Mouse (Mus musculus) MEL (cell line): ENCODE data around the gene Fgf22. TPM values are rescaled to one million over a fixed set of nuclear protein-coding genes. Genes with fewer than 3 reads are reported as not detected.

Source experiments
- DNase-seq: peaks from one replicate; pipeline ENCODE4 v3.0.0; 2011; ENCODE audit warnings: low read depth, low spot score
- H3K27ac ChIP-seq: 2 replicates; pipeline ENCODE4 v1.5.1; 2012; ENCODE audit warnings: low read depth, mild to moderate bottlenecking, control low read depth, low read length, moderate library complexity; ENCODE audit not compliant: control insufficient read depth
- H3K27me3 ChIP-seq, 2 experiments: fragments of 150-350 bp in 1 of 2; sonication (generic) in 1 of 2; 2 replicates each; pipeline ENCODE4 v1.6.1; 2012; ENCODE audit warnings: low read length in 2 of 2, mild to moderate bottlenecking in 2 of 2, improper control_type of control experiment in 1 of 2, moderate library complexity in 1 of 2; ENCODE audit not compliant: insufficient read depth in 2 of 2, control insufficient read depth in 1 of 2
- H3K36me3 ChIP-seq, 2 experiments: 2 replicates each; pipeline ENCODE4 v1.6.1; 2012 to 2014; ENCODE audit warnings: low read length in 2 of 2, improper control_type of control experiment in 1 of 2, inconsistent platforms in 1 of 2, mild to moderate bottlenecking in 1 of 2; ENCODE audit not compliant: insufficient read depth in 2 of 2, control insufficient read depth in 1 of 2
- H3K4me1 ChIP-seq, 2 experiments: fragments of 150-350 bp in 1 of 2; sonication (generic) in 1 of 2; 2 replicates each; pipeline ENCODE4 v1.6.1; 2012; ENCODE audit warnings: low read length in 2 of 2, improper control_type of control experiment in 1 of 2, mild to moderate bottlenecking in 1 of 2; ENCODE audit not compliant: insufficient read depth in 2 of 2, control insufficient read depth in 1 of 2
- H3K4me3 ChIP-seq, 2 experiments: fragments of 150-350 bp in 1 of 2; sonication (generic) in 1 of 2; 2 replicates each; pipeline ENCODE4 v1.5.1; 2012; ENCODE audit warnings: low read depth in 2 of 2, low read length in 2 of 2, mild to moderate bottlenecking in 2 of 2, moderate library complexity in 2 of 2, control low read depth in 1 of 2, improper control_type of control experiment in 1 of 2; ENCODE audit not compliant: control insufficient read depth in 1 of 2, insufficient read depth in 1 of 2
- H3K79me2 ChIP-seq: 2 replicates; pipeline ENCODE4 v1.6.1; 2012; ENCODE audit warnings: mild to moderate bottlenecking, low read length, moderate library complexity; ENCODE audit not compliant: control insufficient read depth, poor library complexity, insufficient read depth
- H3K9ac ChIP-seq: 2 replicates; pipeline ENCODE4 v1.6.1; 2012; ENCODE audit warnings: low read depth, mild to moderate bottlenecking, control low read depth, low read length, moderate library complexity; ENCODE audit not compliant: control insufficient read depth, poor library complexity, severe bottlenecking
- H3K9me3 ChIP-seq: fragments of 150-350 bp; sonication (generic); replicated peaks from 2 replicates; pipeline ENCODE4 v1.6.1; 2012; ENCODE audit warnings: mild to moderate bottlenecking, low read length, improper control_type of control experiment, moderate library complexity; ENCODE audit not compliant: insufficient read depth
- CHD1 ChIP-seq: IDR thresholded peaks from 2 replicates; pipeline ENCODE4 v1.6.1; 2012; ENCODE audit warnings: low read depth, mild to moderate bottlenecking, inconsistent platforms, low read length, improper control_type of control experiment
- CTCF ChIP-seq, 3 experiments: IDR thresholded peaks in 2 of 3; conservative IDR thresholded peaks in 1 of 3; 2 replicates each; pipeline ENCODE4 v1.5.1; 2011 to 2012; ENCODE audit warnings: low read length in 3 of 3, low read depth in 2 of 3, mild to moderate bottlenecking in 2 of 3, improper control_type of control experiment in 1 of 3, inconsistent platforms in 1 of 3, mixed read lengths in 1 of 3, moderate library complexity in 1 of 3; ENCODE audit not compliant: control insufficient read depth in 1 of 3, insufficient read depth in 1 of 3, poor library complexity in 1 of 3, severe bottlenecking in 1 of 3
- E2F4 ChIP-seq: IDR thresholded peaks from 2 replicates; pipeline ENCODE4 v1.6.1; 2011; ENCODE audit warnings: low read depth, low read length, improper control_type of control experiment, borderline replicate concordance
- ELF1 ChIP-seq: IDR thresholded peaks from 2 replicates; pipeline ENCODE4 v1.6.1; 2014; ENCODE audit warnings: low read depth, mild to moderate bottlenecking, inconsistent platforms, low read length, improper control_type of control experiment, moderate library complexity
- EP300 ChIP-seq, 2 experiments: IDR thresholded peaks; 2 replicates each; pipeline ENCODE4 v1.6.1; 2011; ENCODE audit warnings: improper control_type of control experiment in 2 of 2, low read length in 2 of 2, low read depth in 1 of 2, mild to moderate bottlenecking in 1 of 2
- ETS1 ChIP-seq: IDR thresholded peaks from 2 replicates; pipeline ENCODE4 v1.6.1; 2012; ENCODE audit warnings: low read depth, mild to moderate bottlenecking, inconsistent platforms, low read length, improper control_type of control experiment, moderate library complexity
- JUND ChIP-seq: IDR thresholded peaks from 2 replicates; pipeline ENCODE4 v1.6.1; 2011; ENCODE audit warnings: low read depth, mild to moderate bottlenecking, improper control_type of control experiment, low read length
- KAT2A ChIP-seq: conservative IDR thresholded peaks from 2 replicates; pipeline ENCODE4 v1.6.1; 2012; ENCODE audit warnings: low read depth, low read length, improper control_type of control experiment, inconsistent platforms
- MAFK ChIP-seq: IDR thresholded peaks from 2 replicates; pipeline ENCODE4 v1.6.1; 2011; ENCODE audit warnings: low read depth, mild to moderate bottlenecking, low read length, improper control_type of control experiment, borderline replicate concordance
- MAX ChIP-seq: IDR thresholded peaks from 2 replicates; pipeline ENCODE4 v1.6.1; 2011; ENCODE audit warnings: low read length, improper control_type of control experiment
- MAZ ChIP-seq: IDR thresholded peaks from 2 replicates; pipeline ENCODE4 v1.6.1; 2012; ENCODE audit warnings: low read depth, mild to moderate bottlenecking, inconsistent platforms, low read length, improper control_type of control experiment
- MXI1 ChIP-seq: IDR thresholded peaks from 2 replicates; pipeline ENCODE4 v1.6.1; 2011; ENCODE audit warnings: mild to moderate bottlenecking, low read depth, low read length, improper control_type of control experiment
- MYB ChIP-seq: IDR thresholded peaks from 2 replicates; pipeline ENCODE4 v1.6.1; 2011; ENCODE audit warnings: mild to moderate bottlenecking, low read depth, low read length, improper control_type of control experiment
- MYC ChIP-seq: IDR thresholded peaks from 2 replicates; pipeline ENCODE4 v1.6.1; 2011; ENCODE audit warnings: low read depth, mild to moderate bottlenecking, low read length, improper control_type of control experiment, moderate library complexity
- NRF1 ChIP-seq: IDR thresholded peaks from 2 replicates; pipeline ENCODE4 v1.6.1; 2014; ENCODE audit warnings: low read depth, mild to moderate bottlenecking, inconsistent platforms, low read length, improper control_type of control experiment, moderate library complexity; ENCODE audit not compliant: poor library complexity, insufficient read depth, severe bottlenecking
- POLR2A ChIP-seq, 2 experiments: IDR thresholded peaks; 2 replicates each; pipeline ENCODE4 v1.6.1; 2011 to 2012; ENCODE audit warnings: low read length in 2 of 2, mild to moderate bottlenecking in 2 of 2, control low read depth in 1 of 2, improper control_type of control experiment in 1 of 2, low read depth in 1 of 2, moderate library complexity in 1 of 2; ENCODE audit not compliant: control insufficient read depth in 1 of 2, insufficient read depth in 1 of 2, poor library complexity in 1 of 2
- POLR2AphosphoS2 ChIP-seq: IDR thresholded peaks from 2 replicates; pipeline ENCODE4 v1.6.1; 2011; ENCODE audit warnings: low read length, improper control_type of control experiment
- POLR2AphosphoS5 ChIP-seq: IDR thresholded peaks from 2 replicates; pipeline ENCODE4 v1.6.1; 2012; ENCODE audit warnings: low read depth, borderline replicate concordance, mild to moderate bottlenecking, inconsistent platforms, low read length, moderate library complexity, mixed read lengths
- RAD21 ChIP-seq: IDR thresholded peaks from 2 replicates; pipeline ENCODE4 v1.6.1; 2011; ENCODE audit warnings: mild to moderate bottlenecking, low read depth, low read length, improper control_type of control experiment
- RCOR1 ChIP-seq: IDR thresholded peaks from 2 replicates; pipeline ENCODE4 v1.6.1; 2012; ENCODE audit warnings: low read depth, mild to moderate bottlenecking, inconsistent platforms, low read length, improper control_type of control experiment
- SMC3 ChIP-seq: IDR thresholded peaks from 2 replicates; pipeline ENCODE4 v1.6.1; 2011; ENCODE audit warnings: low read depth, low read length, improper control_type of control experiment
- TBP ChIP-seq: IDR thresholded peaks from 2 replicates; pipeline ENCODE4 v1.8.0; 2011; ENCODE audit warnings: low read depth, low read length, improper control_type of control experiment
- UBTF ChIP-seq: IDR thresholded peaks from 2 replicates; pipeline ENCODE4 v1.6.1; 2012; ENCODE audit warnings: low read depth, mild to moderate bottlenecking, inconsistent platforms, low read length, improper control_type of control experiment, moderate library complexity, borderline replicate concordance; ENCODE audit not compliant: insufficient read depth
- USF1 ChIP-seq: IDR thresholded peaks from 2 replicates; pipeline ENCODE4 v1.6.1; 2014; ENCODE audit warnings: low read depth, mild to moderate bottlenecking, inconsistent platforms, low read length, improper control_type of control experiment, moderate library complexity
- ZC3H11A ChIP-seq: IDR thresholded peaks from 2 replicates; pipeline ENCODE4 v1.6.1; 2012; ENCODE audit warnings: low read depth, mild to moderate bottlenecking, inconsistent platforms, low read length, improper control_type of control experiment
- polyA plus RNA-seq, 2 experiments: library from polyadenylated mRNA; stranded (reverse) in 1 of 2; unstranded in 1 of 2; fragments of >175 nt in 1 of 2; fragments of >200 nt in 1 of 2; gene quantifications; 2 replicates each; pipeline versions ENCODE4 v1.2.1 to v1.2.4; 2012; ENCODE audit warnings: low replicate concordance in 2 of 2, low read depth in 1 of 2; ENCODE audit not compliant: insufficient read length in 2 of 2, insufficient read depth in 1 of 2, missing spikeins in 1 of 2
- total RNA-seq: library from RNA; depleted of rRNA; stranded (reverse); fragments of 300-350 nt; gene quantifications from 2 replicates; pipeline ENCODE4 v1.2.3, GENCODE M21; 2012

The Fgf22 gene
- total and polyA plus RNA-seq, 3 experiments: 0.15 to 0.33 TPM; not detected in 1

- H3K27me3 ChIP-seq: no peaks in the 10 kb centered on the region
- no peaks in the 10 kb centered on the region for H3K79me2 ChIP-seq
Observed at GRCm38 (mm10) chr10:79778006-79778405, 23.1 kb downstream of the Fgf22 start.

DNA sequence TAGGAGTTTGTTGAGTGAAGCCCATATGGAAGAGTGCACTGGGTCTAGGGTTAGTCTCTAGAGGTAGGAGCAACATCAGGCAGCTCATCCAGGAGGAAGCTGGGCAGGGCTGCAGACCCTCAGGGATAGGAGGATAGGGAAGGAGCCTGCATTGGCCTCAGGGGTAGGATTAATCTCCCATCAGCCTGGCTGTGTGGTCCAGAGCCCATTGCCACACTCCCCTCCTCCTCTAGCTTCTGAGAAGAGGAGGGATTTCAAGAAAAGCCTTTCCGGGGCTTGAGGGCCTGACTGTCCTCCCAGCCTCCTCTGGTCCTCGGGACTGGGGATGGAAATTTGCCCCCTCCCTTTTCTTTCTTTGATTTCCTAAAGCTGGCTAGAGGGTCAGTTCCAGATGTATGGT, 24.3 kb downstream of the Fgf22 start:
- H3K4me1 ChIP-seq: peaks cover 0 to 8% of the 10 kb centered on the region in 2 experiments; a peak in 1 of 4 replicates
- DNase-seq: no peak
- no peak overlapping the region for H3K4me3 ChIP-seq
- H3K27ac ChIP-seq: no peak overlapping the region
- no peak overlapping the region for H3K9ac ChIP-seq
- H3K9me3 ChIP-seq: no peaks in the 10 kb centered on the region
- no peaks in the 10 kb centered on the region for H3K36me3 ChIP-seq
- no peaks in the 10 kb centered on the region for H3K27me3 ChIP-seq
- TF ChIP-seq MXI1 (no peak), JUND (no peak), TBP (no peak), MYC (no peak), MYB (no peak), MAZ (no peak), SMC3 (no peak), ZC3H11A (no peak), NRF1 (no peak)
- H3K79me2 ChIP-seq: no peaks in the 10 kb centered on the region

More at GRCm38 (mm10) chr10:79778006-79778405, 23.1 kb downstream of the Fgf22 start:
- no peak for DNase-seq
- peak overlapping the region in 1 of 2 experiments; percentile 72; a peak in 1 of 4 replicates for H3K4me3 ChIP-seq
- H3K4me1 ChIP-seq: peaks cover 0 to 8% of the 10 kb centered on the region in 2 experiments; a peak in 1 of 4 replicates
- no peak overlapping the region for H3K27ac ChIP-seq
- H3K9ac ChIP-seq: no peak overlapping the region
- no peaks in the 10 kb centered on the region for H3K36me3 ChIP-seq
- TF ChIP-seq MYC (no peak), MAX (no peak), RAD21 (no peak), RCOR1 (no peak), POLR2AphosphoS2 (no peak), MAZ (no peak), E2F4 (no peak)
- no peaks in the 10 kb centered on the region for H3K9me3 ChIP-seq

- Histone ChIP-seq H3K79me2 (no peaks in the 10 kb centered on the region), H3K27ac (no peak overlapping the region), H3K9ac (no peak overlapping the region), H3K36me3 (no peaks in the 10 kb centered on the region), H3K4me3 (peak overlapping the region; percentile 53 to 71; a peak in 3 of 4 replicates), H3K9me3 (no peaks in the 10 kb centered on the region), H3K27me3 (no peaks in the 10 kb centered on the region), H3K4me1 (peaks cover 0 to 8% of the 10 kb centered on the region in 2 experiments; a peak in 1 of 4 replicates)
- DNase-seq: peak; percentile 99
- TF ChIP-seq RAD21: peak; percentile 9
- no peak for TF ChIP-seq POLR2AphosphoS5
- no peak for TF ChIP-seq UBTF
- no peak for TF ChIP-seq POLR2A (IDR thresholded peaks at IDR 0.05; ENCODE audit: control insufficient read depth in 1 of 2, insufficient read depth in 1 of 2, low read depth in 1 of 2, low read length in 2 of 2, poor library complexity in 1 of 2)
- no peak for TF ChIP-seq EP300 (IDR thresholded peaks at IDR 0.05; ENCODE audit: low read depth in 1 of 2, low read length in 2 of 2)
- peak; percentile 69 to 94 (median 76) for TF ChIP-seq CTCF (IDR thresholded peaks at IDR 0.05 in 2 of 3, conservative IDR thresholded peaks at IDR 0.05 in 1 of 3; ENCODE audit: control insufficient read depth in 1 of 3, insufficient read depth in 1 of 3, low read depth in 2 of 3, low read length in 3 of 3, poor library complexity in 1 of 3, severe bottlenecking in 1 of 3)
- TF ChIP-seq MYC: 0 out of 2 replicates have a peak, but pooled peaks have one; percentile 10
- peak; percentile 44 for TF ChIP-seq SMC3
- TF ChIP-seq MAZ: peak; percentile 79
- TF ChIP-seq USF1: no peak
- TF ChIP-seq KAT2A: no peak
- TF ChIP-seq ETS1: peak; percentile 14; the same call in 1 of the 2 replicates
- no peak for TF ChIP-seq MAFK
- TF ChIP-seq ELF1: no peak
- no peak for TF ChIP-seq CHD1
Observed at GRCm38 (mm10) chr10:79779784-79780663, 25.1 kb downstream of the Fgf22 start.
